Mouse (Mus musculus): ENCODE data around the gene Nfkbid.

- TF ChIP-seq POLR2A (IDR thresholded peaks at IDR 0.05; ENCODE audit: insufficient read depth, low read depth, low read length), result no peak
- TF ChIP-seq CTCF (IDR thresholded peaks at IDR 0.05; ENCODE audit: insufficient read depth, low read depth, low read length), result no peak
Measured at GRCm38 (mm10) chr7:30417856-30418255, 3.7 kb upstream of the Nfkbid start.

Data from olfactory bulb, adult 2 months (tissue).